Mouse (Mus musculus): ENCODE results near the gene I830077J02Rik.
A peak's percentile ranks its signal among the peaks of the same experiment; 100 is the strongest.
"Not testable (repeated sequence)": the region's sequence is repeated elsewhere in the genome, so short reads cannot be mapped to it uniquely, and the experiment has no call there.

I830077J02Rik gene

GRCm38 (mm10) chr3:105918355-105918745 lies 14.1 kb downstream of the I830077J02Rik start:
- no peak for DNase-seq (ENCODE audit: low spot score)

GRCm38 (mm10) chr3:105917656-105918354 lies 14.7 kb downstream of the I830077J02Rik start:
- DNase-seq (ENCODE audit: low spot score): no peak

- not testable (repeated sequence) for DNase-seq (ENCODE audit: low spot score)
These were observed 16.0 kb downstream of the I830077J02Rik start for GRCm38 (mm10) chr3:105916455-105916854.

- DNase-seq (ENCODE audit: low spot score): no peak
These were observed 17.2 kb downstream of the I830077J02Rik start for GRCm38 (mm10) chr3:105915281-105915680.

GRCm38 (mm10) chr3:105913839-105914681 lies 18.4 kb downstream of the I830077J02Rik start:
- no peak for DNase-seq (ENCODE audit: low spot score)

- no peak for DNase-seq (ENCODE audit: low spot score)
These were observed 20.2 kb downstream of the I830077J02Rik start for GRCm38 (mm10) chr3:105912097-105912880.

- DNase-seq (ENCODE audit: low spot score): no peak
These were observed 21.8 kb downstream of the I830077J02Rik start for GRCm38 (mm10) chr3:105910519-105911190.

GRCm38 (mm10) chr3:105908976-105909375 lies 23.5 kb downstream of the I830077J02Rik start:
- DNase-seq (ENCODE audit: low spot score): no peak

GRCm38 (mm10) chr3:105907956-105908655 lies 24.4 kb downstream of the I830077J02Rik start:
- no peak for DNase-seq (ENCODE audit: low spot score)

- no peak for DNase-seq (ENCODE audit: low spot score)
These were observed 27.7 kb downstream of the I830077J02Rik start for GRCm38 (mm10) chr3:105904721-105905120.

- no peak for DNase-seq (ENCODE audit: low spot score)
These were observed 28.3 kb downstream of the I830077J02Rik start for GRCm38 (mm10) chr3:105904213-105904612.

- DNase-seq (ENCODE audit: low spot score): no peak
These were observed 31.0 kb downstream of the I830077J02Rik start for GRCm38 (mm10) chr3:105901468-105901867.

- DNase-seq (ENCODE audit: low spot score): no peak
These were observed 31.7 kb downstream of the I830077J02Rik start for GRCm38 (mm10) chr3:105900716-105901115.

- DNase-seq (ENCODE audit: low spot score): no peak
These were observed 32.2 kb downstream of the I830077J02Rik start for GRCm38 (mm10) chr3:105900266-105900665.

- peak; percentile 76 for DNase-seq (ENCODE audit: low spot score)
These were observed 32.9 kb downstream of the I830077J02Rik start for GRCm38 (mm10) chr3:105899394-105900147.

GRCm38 (mm10) chr3:105898861-105899260 lies 33.6 kb downstream of the I830077J02Rik start:
- no peak for DNase-seq (ENCODE audit: low spot score)

- no peak for DNase-seq (ENCODE audit: low spot score)
These were observed 34.1 kb downstream of the I830077J02Rik start for GRCm38 (mm10) chr3:105898325-105898724.

- DNase-seq (ENCODE audit: low spot score): no peak
These were observed 35.7 kb downstream of the I830077J02Rik start for GRCm38 (mm10) chr3:105896811-105897210.

GRCm38 (mm10) chr3:105894601-105895592 lies 37.6 kb downstream of the I830077J02Rik start:
- DNase-seq (ENCODE audit: low spot score): peak; percentile 27

Data from yolk sac, embryonic 10.5 days (tissue).